Mouse (Mus musculus) limb, embryonic 11.5 days (tissue): ENCODE data around the gene Gal3st1. TPM values are rescaled to one million over a fixed set of nuclear protein-coding genes. Genes with fewer than 3 reads are reported as not detected.
A peak's percentile ranks its signal among the peaks of the same experiment; 100 is the strongest.

Source experiments
- ATAC-seq: fragments of 200-750 bp; cut with Nextera tagmentation; 2 replicates; pipeline ENCODE4 v1.8.0; 2017; ENCODE audit warnings: low read depth; ENCODE audit not compliant: insufficient number of reproducible peaks, low FRiP score, low TSS enrichment
- DNase-seq: peaks from one replicate; pipeline ENCODE4 v3.0.0-alpha.2; 2015; ENCODE audit warnings: low spot score
- H3K27ac ChIP-seq: fragments of 300-500 bp; sonication (generic); replicated peaks from 2 replicates; pipeline ENCODE4 v1.5.1; 2014; ENCODE audit warnings: low read depth, mild to moderate bottlenecking, low read length
- H3K27me3 ChIP-seq: fragments of 300-500 bp; sonication (generic); 2 replicates; pipeline ENCODE4 v1.6.1; 2014; ENCODE audit warnings: mild to moderate bottlenecking, low read length, mixed read lengths; ENCODE audit not compliant: control insufficient read depth, insufficient read depth
- H3K36me3 ChIP-seq: fragments of 300-500 bp; sonication (generic); 2 replicates; pipeline ENCODE4 v1.6.1; 2014; ENCODE audit warnings: mild to moderate bottlenecking, low read length, moderate library complexity, mixed read lengths; ENCODE audit not compliant: control insufficient read depth, insufficient read depth
- H3K4me1 ChIP-seq: fragments of 300-500 bp; sonication (generic); 2 replicates; pipeline ENCODE4 v1.6.1; 2014; ENCODE audit warnings: low read length, mixed read lengths; ENCODE audit not compliant: control insufficient read depth, insufficient read depth
- H3K4me2 ChIP-seq: fragments of 300-500 bp; sonication (generic); 2 replicates; pipeline ENCODE4 v1.6.1; 2014; ENCODE audit warnings: low read depth, mild to moderate bottlenecking, moderate library complexity; ENCODE audit not compliant: severe bottlenecking
- H3K4me3 ChIP-seq: fragments of 300-500 bp; sonication (generic); 2 replicates; pipeline ENCODE4 v1.5.1; 2014; ENCODE audit warnings: low read depth, low read length
- H3K9ac ChIP-seq: fragments of 300-500 bp; sonication (generic); 2 replicates; pipeline ENCODE4 v1.6.1; 2014; ENCODE audit warnings: mild to moderate bottlenecking, low read length
- H3K9me3 ChIP-seq: fragments of 300-500 bp; sonication (generic); 2 replicates; pipeline ENCODE4 v1.6.1; 2016; ENCODE audit warnings: low read length; ENCODE audit not compliant: control insufficient read depth
- WGBS: fragments of 180-500 bp; shearing (Covaris S2); extraction: QIAGEN DNeasy Blood & Tissue Kit; methylation state at CpG from one replicate; pipeline ENCODE4 v1.1.7; 2014; 5-methylcytosine and 5-hydroxymethylcytosine counted together
- polyA plus RNA-seq: library from polyadenylated mRNA; unstranded; fragments of >200 nt; fragmentation: Nextera tagmentation; extraction: Ambion mirVana; gene quantifications from 2 replicates; pipeline ENCODE4 v1.2.1, GENCODE M21; 2014

Gal3st1 gene
- polyA plus RNA-seq, 1 experiment from 2014 or later: 2.6 TPM

DNA sequence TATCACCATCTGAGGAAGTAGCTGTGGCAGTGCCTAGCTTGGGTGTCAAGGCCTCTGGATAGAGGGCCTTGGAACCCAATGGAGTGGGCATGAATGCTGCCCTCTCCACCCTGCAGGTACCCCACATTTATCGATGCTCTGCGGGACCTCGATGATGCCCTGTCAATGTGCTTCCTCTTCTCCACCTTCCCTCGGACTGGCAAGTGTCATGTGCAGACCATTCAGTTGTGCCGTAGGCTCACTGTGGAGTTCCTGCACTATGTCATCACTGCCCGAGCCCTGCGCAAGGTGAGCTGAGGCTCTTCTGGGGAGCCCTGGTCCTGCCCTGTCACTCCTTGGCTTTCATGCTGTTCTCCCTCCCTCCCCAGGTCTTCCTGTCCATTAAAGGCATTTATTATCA, 10.4 kb upstream of the Gal3st1 start:
- peaks cover 38% of the 10 kb centered on the region for H3K36me3 ChIP-seq
- ATAC-seq: no peak
- 95% methylated on average over 7 of the region's 7 CpGs for WGBS

DNA sequence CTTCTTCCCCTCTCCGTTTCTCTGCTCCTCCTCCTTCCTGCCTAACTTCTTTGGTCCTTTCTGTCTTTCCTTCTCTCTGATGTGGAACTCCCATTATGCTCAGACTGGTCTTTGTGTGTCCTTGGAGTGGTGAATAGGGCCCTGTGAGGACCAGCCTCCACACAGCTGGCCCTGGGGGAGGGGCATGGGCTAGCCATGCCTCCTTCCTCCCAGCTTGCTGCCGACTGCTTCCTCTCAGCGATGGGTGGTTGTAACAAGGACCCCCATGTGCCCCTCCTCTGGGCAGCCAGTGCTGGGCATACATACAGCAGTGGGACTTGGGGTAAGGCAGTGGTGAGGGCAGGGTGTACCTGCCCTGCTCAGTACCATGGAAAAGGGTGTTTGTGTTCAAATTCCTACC, 9.1 kb upstream of the Gal3st1 start:
- DNase-seq (no peak), ATAC-seq (no peak)
- Histone ChIP-seq H3K9ac (no peak overlapping the region), H3K27me3 (no peaks in the 10 kb centered on the region), H3K9me3 (no peaks in the 10 kb centered on the region), H3K4me2 (no peak overlapping the region), H3K27ac (no peak overlapping the region), H3K4me1 (no peaks in the 10 kb centered on the region), H3K36me3 (peaks cover 41% of the 10 kb centered on the region), H3K4me3 (no peak overlapping the region)
- 98% methylated on average over 3 of the region's 3 CpGs for WGBS

More for the DNA sequence above, 10.4 kb upstream of the Gal3st1 start:
- Histone ChIP-seq H3K4me2 (no peak overlapping the region), H3K27ac (no peak overlapping the region), H3K9me3 (no peaks in the 10 kb centered on the region), H3K27me3 (no peaks in the 10 kb centered on the region), H3K4me1 (no peaks in the 10 kb centered on the region), H3K4me3 (no peak overlapping the region), H3K9ac (no peak overlapping the region)
- DNase-seq: no peak

DNA sequence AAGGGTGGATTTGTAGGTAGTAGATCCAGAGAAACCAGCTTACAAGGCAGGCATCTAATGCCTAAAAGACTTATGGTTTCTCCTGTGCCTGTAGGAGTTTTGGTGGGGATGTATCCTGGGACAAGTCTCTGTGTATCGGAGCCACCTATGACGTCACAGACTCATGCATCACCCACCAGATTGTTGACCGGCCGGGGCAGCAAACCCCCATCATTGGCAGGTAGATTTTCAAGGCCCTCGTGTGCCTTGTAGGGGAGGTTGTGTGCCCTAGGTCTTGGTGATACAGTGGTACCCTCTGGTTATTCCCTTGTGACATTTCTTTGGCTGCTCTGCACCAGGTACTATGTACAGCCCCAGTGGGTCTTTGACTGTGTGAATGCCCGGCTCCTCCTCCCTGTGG, 6.8 kb upstream of the Gal3st1 start, which contains the start of gene 4930556J24Rik:
4930556J24Rik (minus strand) TSS at position 101 of the 400 bp plus-strand sequence.
- no peaks in the 10 kb centered on the region for H3K27me3 ChIP-seq
- H3K27ac ChIP-seq: no peak within 1 kb of the TSS
- peaks cover 29% of the 10 kb centered on the region for H3K36me3 ChIP-seq
- no peak within 1 kb of the TSS for H3K4me2 ChIP-seq
- DNase-seq: no peak
- 89% methylated on average over 6 of the region's 6 CpGs for WGBS
- no peak within 1 kb of the TSS for H3K4me3 ChIP-seq
- no peak within 1 kb of the TSS for H3K9ac ChIP-seq
- no peaks in the 10 kb centered on the region for H3K4me1 ChIP-seq
- ATAC-seq: no peak
- no peaks in the 10 kb centered on the region for H3K9me3 ChIP-seq

DNA sequence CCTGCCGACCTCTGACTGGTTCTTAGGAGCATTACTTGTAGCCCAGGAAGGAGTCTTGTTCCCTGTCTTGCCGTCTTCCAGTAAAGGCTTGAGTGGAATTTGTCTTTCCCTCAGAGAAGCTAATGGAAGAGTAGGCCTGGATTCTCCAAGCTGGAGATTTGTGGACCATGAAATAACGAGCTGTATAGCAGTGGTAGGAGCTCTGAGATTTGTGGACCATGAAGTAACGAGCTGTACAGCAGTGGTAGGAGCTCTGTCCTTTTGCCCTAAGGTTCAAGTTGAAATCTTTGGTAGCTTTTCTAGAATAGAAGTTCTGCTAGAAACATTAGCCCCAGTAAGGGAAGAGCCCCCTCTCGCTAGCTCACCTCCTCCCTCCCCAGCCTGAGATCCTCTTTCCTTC, 5.0 kb upstream of the Gal3st1 start:
- no peak for DNase-seq
- Histone ChIP-seq H3K4me3 (no peak overlapping the region), H3K9ac (no peak overlapping the region), H3K27me3 (no peaks in the 10 kb centered on the region), H3K9me3 (no peaks in the 10 kb centered on the region), H3K4me1 (no peaks in the 10 kb centered on the region), H3K4me2 (no peak overlapping the region), H3K27ac (no peak overlapping the region), H3K36me3 (peaks cover 26% of the 10 kb centered on the region)
- ATAC-seq: no peak
- WGBS: 91% methylated on average over 5 of the region's 5 CpGs

DNA sequence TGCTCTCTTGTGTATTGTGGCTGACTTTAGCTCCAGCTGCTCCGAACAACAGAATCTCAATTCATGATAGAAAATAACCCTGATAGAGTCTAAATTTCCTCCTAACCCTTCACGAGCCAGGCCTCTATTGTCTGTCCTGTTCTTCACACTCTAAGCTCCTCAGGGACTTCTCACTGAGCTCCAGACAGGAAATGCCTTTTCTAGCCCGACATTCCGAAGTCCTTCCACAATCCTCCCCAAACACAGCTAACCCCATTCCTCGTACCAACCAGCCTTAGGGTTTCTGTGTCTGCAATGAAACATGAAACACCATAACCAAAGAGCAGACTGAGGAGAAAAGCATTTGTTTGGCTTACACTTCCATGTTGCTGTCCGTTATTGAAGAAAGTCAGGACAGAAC, 1.9 kb upstream of the Gal3st1 start:
- Histone ChIP-seq H3K27me3 (no peaks in the 10 kb centered on the region), H3K9ac (no peak overlapping the region), H3K36me3 (peaks cover 15% of the 10 kb centered on the region), H3K9me3 (no peaks in the 10 kb centered on the region), H3K4me2 (no peak overlapping the region), H3K27ac (no peak overlapping the region), H3K4me1 (0 out of 2 replicates have a peak, but pooled peaks cover 10% of the 10 kb centered on the region), H3K4me3 (no peak overlapping the region)
- WGBS: 72% methylated on average over 6 of the region's 6 CpGs
- no peak for DNase-seq
- ATAC-seq: no peak

DNA sequence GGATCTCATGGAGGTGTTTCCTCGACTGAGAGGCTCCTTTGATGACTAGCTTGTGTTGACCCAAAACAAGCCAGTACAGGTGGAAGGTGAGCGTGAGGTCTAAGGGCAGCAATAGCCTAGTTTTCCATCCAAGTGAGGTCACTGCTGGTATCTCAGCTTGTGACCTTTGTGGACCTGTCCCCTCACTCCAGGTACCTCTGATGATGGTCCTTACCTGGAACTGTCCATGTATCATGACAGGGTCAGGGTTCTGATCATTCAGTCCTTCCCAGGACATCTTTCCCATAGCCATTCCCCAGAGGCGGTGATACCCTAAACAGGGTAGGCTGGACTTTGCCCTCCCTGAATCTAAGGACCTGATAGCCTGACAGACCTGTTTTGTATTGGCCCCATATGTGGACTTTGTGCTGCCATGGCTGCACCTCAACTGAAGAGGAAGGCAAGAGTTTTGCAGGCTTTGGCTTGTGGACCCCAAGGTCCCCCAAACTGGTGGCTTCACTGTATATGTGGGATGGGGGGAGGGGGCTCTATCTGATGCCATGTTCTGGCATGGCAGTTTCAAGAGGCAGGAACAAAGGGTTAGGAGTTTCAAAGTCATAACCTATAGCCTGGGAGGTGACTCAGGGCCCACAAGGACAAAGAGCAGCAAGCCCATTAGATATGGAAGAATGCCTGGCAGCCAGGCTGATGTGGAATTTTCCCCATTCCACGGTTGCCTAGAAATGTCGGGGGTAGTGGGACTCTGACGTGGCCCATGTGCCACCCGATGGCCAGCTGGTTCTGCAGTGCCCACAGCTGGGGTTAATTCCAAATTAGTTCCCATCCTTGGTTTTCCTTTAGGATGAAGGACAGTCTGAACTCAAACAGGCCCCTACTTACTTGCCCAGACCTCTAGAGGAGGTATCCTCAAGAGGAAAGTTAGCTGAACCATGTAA, 894 bp upstream of the Gal3st1 start:
- WGBS: 70% methylated on average over 7 of the region's 7 CpGs
- no peaks in the 10 kb centered on the region for H3K9me3 ChIP-seq
- peaks cover 10% of the 10 kb centered on the region; the same call in 1 of the 2 replicates for H3K36me3 ChIP-seq
- H3K4me1 ChIP-seq: 0 out of 2 replicates have a peak, but pooled peaks cover 10% of the 10 kb centered on the region
- peak overlapping the region; percentile 68; the same call in 1 of the 2 replicates for H3K4me2 ChIP-seq
- ATAC-seq (no peak), DNase-seq (no peak)
- no peak overlapping the region for H3K27ac ChIP-seq
- H3K4me3 ChIP-seq: no peak overlapping the region
- no peaks in the 10 kb centered on the region for H3K27me3 ChIP-seq
- H3K9ac ChIP-seq: no peak overlapping the region

DNA sequence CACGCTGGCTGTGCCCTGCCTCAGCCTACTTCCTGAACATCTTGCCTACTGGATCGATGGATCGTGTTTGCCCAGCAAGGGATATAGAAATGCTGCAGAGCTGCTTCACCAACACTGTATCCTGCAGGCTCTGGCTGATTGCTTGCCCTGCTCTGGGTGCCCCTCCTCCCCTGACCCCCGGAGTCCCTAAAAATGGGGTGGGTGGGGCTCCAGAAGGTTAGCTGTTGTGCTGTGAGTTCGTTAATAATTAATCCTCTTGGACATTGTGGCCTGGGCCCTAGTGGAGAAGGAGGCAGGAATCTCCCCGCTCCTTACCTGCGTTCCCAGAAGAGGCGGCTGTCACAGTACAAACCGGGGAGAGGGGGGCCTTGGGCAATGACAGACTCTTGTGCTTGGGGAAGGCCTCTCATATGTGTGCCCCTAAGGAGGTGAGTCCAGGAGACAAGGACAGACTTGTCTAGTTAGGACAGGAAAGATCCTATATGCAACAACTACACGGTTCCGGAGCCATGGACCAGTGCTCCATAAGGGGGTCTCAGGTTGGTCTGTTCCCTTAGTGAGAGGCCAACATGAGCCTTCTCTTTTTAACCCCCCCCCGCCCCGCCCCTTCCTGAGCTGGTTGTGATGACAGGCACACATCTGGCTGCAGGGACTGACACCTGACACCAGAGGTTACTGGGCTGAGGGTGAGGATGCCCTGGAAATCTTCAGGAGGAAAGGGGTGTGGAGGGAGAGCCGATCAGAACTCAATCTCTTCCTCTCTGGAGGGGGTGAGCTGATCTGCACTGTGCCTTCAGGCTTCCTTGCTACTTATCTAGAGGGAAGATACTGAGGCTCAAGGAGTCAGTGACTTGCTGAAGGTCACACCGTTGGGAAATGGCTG, 668 bp downstream of the Gal3st1 start:
- Histone ChIP-seq H3K4me2 (peak overlapping the region; percentile 68), H3K9ac (peak overlapping the region; percentile 51; the same call in 1 of the 2 replicates), H3K9me3 (no peaks in the 10 kb centered on the region), H3K4me3 (peak overlapping the region; percentile 32), H3K27me3 (no peaks in the 10 kb centered on the region), H3K4me1 (0 out of 2 replicates have a peak, but pooled peaks cover 10% of the 10 kb centered on the region), H3K36me3 (peaks cover 2% of the 10 kb centered on the region; the same call in 1 of the 2 replicates), H3K27ac (no peak overlapping the region)
- ATAC-seq (peak; percentile 53; the same call in 1 of the 2 replicates), DNase-seq (peak; percentile 24)
- 10% methylated on average over 15 of the region's 15 CpGs for WGBS

DNA sequence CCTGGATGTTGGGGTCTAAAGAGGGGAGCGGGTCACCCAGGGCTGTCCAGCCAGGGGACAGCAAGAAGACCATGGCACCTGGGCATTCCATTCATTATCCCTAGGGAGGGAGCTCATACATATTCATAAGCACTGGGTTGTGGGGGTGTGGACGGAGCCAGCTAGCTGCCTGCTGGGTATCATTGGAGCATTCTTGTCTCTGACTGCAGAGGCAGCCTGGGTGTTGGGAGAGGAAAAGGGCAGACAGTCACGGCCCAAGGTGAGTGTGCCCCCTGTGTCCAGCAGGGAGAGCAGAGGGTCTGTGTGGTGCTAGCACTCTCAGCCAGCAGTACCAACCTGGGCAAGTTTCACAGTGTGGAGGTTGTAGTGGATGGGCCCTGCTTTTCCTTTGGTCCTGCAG, 6.3 kb downstream of the Gal3st1 start:
- DNase-seq: no peak
- 0 out of 2 replicates have a peak, but pooled peaks cover 3% of the 10 kb centered on the region for H3K4me1 ChIP-seq
- H3K9me3 ChIP-seq: no peaks in the 10 kb centered on the region
- no peak overlapping the region for H3K4me2 ChIP-seq
- no peak overlapping the region for H3K9ac ChIP-seq
- no peak for ATAC-seq
- H3K27me3 ChIP-seq: no peaks in the 10 kb centered on the region
- no peaks in the 10 kb centered on the region for H3K36me3 ChIP-seq
- WGBS: 51% methylated on average over 3 of the region's 3 CpGs
- H3K27ac ChIP-seq: no peak overlapping the region
- no peak overlapping the region for H3K4me3 ChIP-seq
